Mouse (Mus musculus) T-helper 17 cell (primary cell): ENCODE measurements around the gene Thsd7a.

ENCODE experiments used
- in situ Hi-C, 2 experiments: fragments of 300-600 bp; cut with MboI, MseI; formaldehyde crosslinking; loops; 1 replicate in 1 of 2; 2 replicates in 1 of 2; pipeline ENCODE4 v1.15.1; 2025; ENCODE audit warnings: high pct_unique_total_duplicates in 2 of 2

Thsd7a gene

GRCm38 (mm10) chr6:12693689-12694088 is 55.5 kb downstream of the Thsd7a start:
- in situ Hi-C loops = no loop called here

- in situ Hi-C loops = no loop called here
These were observed 56.0 kb downstream of the Thsd7a start for GRCm38 (mm10) chr6:12693239-12693638.

- in situ Hi-C loops = no loop called here
These were observed 99.6 kb downstream of the Thsd7a start for GRCm38 (mm10) chr6:12649633-12650032.

- in situ Hi-C loops = no loop called here
These were observed 120.5 kb downstream of the Thsd7a start for GRCm38 (mm10) chr6:12628637-12629246.

- in situ Hi-C loops = loop anchor here in 1 of 2 experiments (10.0 kb wide), 1 partner anchor 1212 kb away; no protein-coding TSS in a partner anchor
These were observed 142.5 kb downstream of the Thsd7a start for GRCm38 (mm10) chr6:12606638-12607246.

GRCm38 (mm10) chr6:12602927-12603326 is 146.3 kb downstream of the Thsd7a start:
- in situ Hi-C loops = loop anchor here in 1 of 2 experiments (10.0 kb wide), 1 partner anchor 1208 kb away; no protein-coding TSS in a partner anchor

GRCm38 (mm10) chr6:12602161-12602560 is 147.0 kb downstream of the Thsd7a start:
- in situ Hi-C loops = loop anchor here in 1 of 2 experiments (10.0 kb wide), 1 partner anchor 1207 kb away; no protein-coding TSS in a partner anchor

GRCm38 (mm10) chr6:12584456-12584855 is 164.8 kb downstream of the Thsd7a start:
- in situ Hi-C loops = no loop called here

GRCm38 (mm10) chr6:12581143-12581542 is 168.1 kb downstream of the Thsd7a start:
- in situ Hi-C loops = no loop called here

- in situ Hi-C loops = no loop called here
These were observed 173.5 kb downstream of the Thsd7a start for GRCm38 (mm10) chr6:12575619-12576216.

GRCm38 (mm10) chr6:12572202-12572601 is 177.0 kb downstream of the Thsd7a start:
- in situ Hi-C loops = no loop called here

- in situ Hi-C loops = no loop called here
These were observed 184.1 kb downstream of the Thsd7a start for GRCm38 (mm10) chr6:12565136-12565535.

- in situ Hi-C loops = no loop called here
These were observed 186.9 kb downstream of the Thsd7a start for GRCm38 (mm10) chr6:12562336-12562735.

- in situ Hi-C loops = no loop called here
These were observed 188.7 kb downstream of the Thsd7a start for GRCm38 (mm10) chr6:12560500-12560899.

GRCm38 (mm10) chr6:12555114-12556099 is 193.8 kb downstream of the Thsd7a start:
- in situ Hi-C loops = loop anchor here in 1 of 2 experiments (10.0 kb wide), 1 partner anchor 1089 kb away; no protein-coding TSS in a partner anchor

GRCm38 (mm10) chr6:12551176-12551575 is 198.0 kb downstream of the Thsd7a start:
- in situ Hi-C loops = loop anchor here in 1 of 2 experiments (10.0 kb wide), 1 partner anchor 1094 kb away; no protein-coding TSS in a partner anchor

- in situ Hi-C loops = loop anchor here in 1 of 2 experiments (10.0 kb wide), 1 partner anchor 1095 kb away; no protein-coding TSS in a partner anchor
These were observed 199.1 kb downstream of the Thsd7a start for GRCm38 (mm10) chr6:12550054-12550655.

GRCm38 (mm10) chr6:12544096-12544495 is 205.1 kb downstream of the Thsd7a start:
- in situ Hi-C loops = no loop called here

- in situ Hi-C loops = no loop called here
These were observed 206.7 kb downstream of the Thsd7a start for GRCm38 (mm10) chr6:12542496-12542895.

- in situ Hi-C loops = no loop called here
These were observed 230.1 kb downstream of the Thsd7a start for GRCm38 (mm10) chr6:12519121-12519520.
